Mouse (Mus musculus) C2C12 (cell line): ENCODE measurements around the gene Tek. TPM values are rescaled to one million over a fixed set of nuclear protein-coding genes. Genes with fewer than 3 reads are reported as not detected.

ENCODE experiments used
- H3K27me3 ChIP-seq: one replicate; pipeline ENCODE4 v1.6.1; 2011; ENCODE audit not compliant: control insufficient read depth, insufficient read depth, insufficient read length
- H3K36me3 ChIP-seq: one replicate; pipeline ENCODE4 v1.6.1; 2011; ENCODE audit not compliant: control insufficient read depth, insufficient read depth
- H3K4me3 ChIP-seq: one replicate; pipeline ENCODE4 v1.5.1; 2011; ENCODE audit warnings: mild to moderate bottlenecking, control low read depth; ENCODE audit not compliant: poor library complexity, insufficient read depth, severe bottlenecking
- H3K79me2 ChIP-seq: one replicate; pipeline ENCODE4 v1.6.1; 2011; ENCODE audit not compliant: control insufficient read depth, insufficient read depth
- H3K79me3 ChIP-seq: one replicate; pipeline ENCODE4 v1.6.1; 2011; ENCODE audit warnings: low read depth, control low read depth
- H3ac ChIP-seq: one replicate; pipeline ENCODE3; 2011; ENCODE audit warnings: low read depth; ENCODE audit not compliant: control insufficient read depth, insufficient read length
- CEBPB ChIP-seq: IDR thresholded peaks from one replicate; pipeline ENCODE4 v1.6.1; 2011; ENCODE audit warnings: low read depth, mild to moderate bottlenecking, control low read depth, moderate library complexity
- CTCF ChIP-seq: IDR thresholded peaks from one replicate; pipeline ENCODE4 v1.5.1; 2011; ENCODE audit not compliant: control insufficient read depth, insufficient read depth, insufficient read length
- FOSL1 ChIP-seq: IDR thresholded peaks from one replicate; pipeline ENCODE4 v1.8.0; 2011; ENCODE audit warnings: mild to moderate bottlenecking, low read length; ENCODE audit not compliant: poor library complexity, insufficient read depth, severe bottlenecking
- MAX ChIP-seq: IDR thresholded peaks from one replicate; pipeline ENCODE4 v1.6.1; 2011; ENCODE audit warnings: mild to moderate bottlenecking, control low read depth
- MYOD1 ChIP-seq: IDR thresholded peaks from one replicate; pipeline ENCODE4 v1.6.1; 2011; ENCODE audit warnings: low read depth; ENCODE audit not compliant: control insufficient read depth, insufficient read length
- MYOG ChIP-seq: IDR thresholded peaks from one replicate; pipeline ENCODE4 v1.6.1; 2011; ENCODE audit not compliant: control insufficient read depth, insufficient read length; ENCODE audit errors: extremely low read depth
- USF1 ChIP-seq: IDR thresholded peaks from one replicate; pipeline ENCODE4 v1.6.1; 2011; ENCODE audit warnings: low read depth, mild to moderate bottlenecking, control low read depth, moderate library complexity
- polyA plus RNA-seq: library from polyadenylated mRNA; unstranded; fragments of >200 nt; fragmentation: generic; extraction: Trizol; gene quantifications from one replicate; pipeline ENCODE4 v1.2.1, GENCODE M21; 2012; ENCODE audit warnings: missing spikeins

Tek gene
- polyA plus RNA-seq, 1 experiment = 0.01 TPM

- no peaks in the 10 kb centered on the region for H3K79me3 ChIP-seq
- no peaks in the 10 kb centered on the region for H3K27me3 ChIP-seq
- TF ChIP-seq MYOG (no peak), USF1 (no peak), CTCF (no peak), MAX (no peak)
- H3ac ChIP-seq = no peak overlapping the region
- no peak overlapping the region for H3K4me3 ChIP-seq
- no peaks in the 10 kb centered on the region for H3K79me2 ChIP-seq
- no peaks in the 10 kb centered on the region for H3K36me3 ChIP-seq
Measured at GRCm38 (mm10) chr4:94768624-94769023, 29.5 kb downstream of the Tek start.

- Histone ChIP-seq H3K27me3 (no peaks in the 10 kb centered on the region), H3K79me2 (no peaks in the 10 kb centered on the region), H3K79me3 (no peaks in the 10 kb centered on the region), H3K36me3 (no peaks in the 10 kb centered on the region), H3ac (no peak overlapping the region), H3K4me3 (no peak overlapping the region)
- TF ChIP-seq MAX = no peak
- no peak for TF ChIP-seq CEBPB
- TF ChIP-seq USF1 = no peak
- no peak for TF ChIP-seq MYOG
- no peak for TF ChIP-seq FOSL1
- no peak for TF ChIP-seq CTCF
- no peak for TF ChIP-seq MYOD1
Measured at GRCm38 (mm10) chr4:94781043-94781442, 42.0 kb downstream of the Tek start.

GRCm38 (mm10) chr4:94785921-94786320, 46.8 kb downstream of the Tek start:
- H3K79me2 ChIP-seq = no peaks in the 10 kb centered on the region
- TF ChIP-seq MYOD1 (no peak), MYOG (no peak), CTCF (no peak), FOSL1 (no peak), CEBPB (no peak), USF1 (no peak), MAX (no peak)
- no peak overlapping the region for H3ac ChIP-seq
- no peak overlapping the region for H3K4me3 ChIP-seq
- no peaks in the 10 kb centered on the region for H3K79me3 ChIP-seq
- no peaks in the 10 kb centered on the region for H3K36me3 ChIP-seq
- no peaks in the 10 kb centered on the region for H3K27me3 ChIP-seq

GRCm38 (mm10) chr4:94803187-94803586, 64.1 kb downstream of the Tek start:
- H3K36me3 ChIP-seq = no peaks in the 10 kb centered on the region
- H3K4me3 ChIP-seq = no peak overlapping the region
- TF ChIP-seq MYOD1 (no peak), MAX (no peak), CTCF (no peak), MYOG (no peak), CEBPB (no peak), USF1 (no peak)
- H3K79me2 ChIP-seq = no peaks in the 10 kb centered on the region
- H3K79me3 ChIP-seq = no peaks in the 10 kb centered on the region
- H3K27me3 ChIP-seq = no peaks in the 10 kb centered on the region
- H3ac ChIP-seq = no peak overlapping the region

- H3K4me3 ChIP-seq = no peak overlapping the region
- no peak overlapping the region for H3ac ChIP-seq
- no peaks in the 10 kb centered on the region for H3K27me3 ChIP-seq
- H3K36me3 ChIP-seq = no peaks in the 10 kb centered on the region
- TF ChIP-seq CEBPB (no peak), MYOD1 (no peak)
- no peaks in the 10 kb centered on the region for H3K79me2 ChIP-seq
- H3K79me3 ChIP-seq = no peaks in the 10 kb centered on the region
Measured at GRCm38 (mm10) chr4:94810616-94811015, 71.5 kb downstream of the Tek start.

- Histone ChIP-seq H3K4me3 (no peak overlapping the region), H3ac (no peak overlapping the region), H3K27me3 (no peaks in the 10 kb centered on the region), H3K79me2 (no peaks in the 10 kb centered on the region), H3K36me3 (no peaks in the 10 kb centered on the region), H3K79me3 (no peaks in the 10 kb centered on the region)
- TF ChIP-seq CTCF (no peak), CEBPB (no peak), USF1 (no peak), MAX (no peak), MYOD1 (no peak), FOSL1 (no peak), MYOG (no peak)
Measured at GRCm38 (mm10) chr4:94826891-94827290, 87.8 kb downstream of the Tek start.
